Mouse (Mus musculus): ENCODE results near the gene Adgre4.

- TF ChIP-seq POLR2A (IDR thresholded peaks at IDR 0.05; ENCODE audit: control insufficient read depth, low read depth, low read length) (no peak), CTCF (IDR thresholded peaks at IDR 0.05; ENCODE audit: control insufficient read depth, insufficient read depth, insufficient replicate concordance, low read depth, low read length) (no peak)
These were observed 47.5 kb upstream of the Adgre4 start for GRCm38 (mm10) chr17:55702161-55702820.

Measured in testis, adult 2 months (tissue).